Mouse (Mus musculus) C2C12 (cell line): ENCODE data around the gene Isg15.

Experiments used
- CTCF ChIP-seq: IDR thresholded peaks from one replicate; pipeline ENCODE4 v1.5.1; 2011; ENCODE audit not compliant: control insufficient read depth, insufficient read depth, insufficient read length
- MAX ChIP-seq: IDR thresholded peaks from one replicate; pipeline ENCODE4 v1.6.1; 2011; ENCODE audit warnings: mild to moderate bottlenecking, control low read depth

DNA sequence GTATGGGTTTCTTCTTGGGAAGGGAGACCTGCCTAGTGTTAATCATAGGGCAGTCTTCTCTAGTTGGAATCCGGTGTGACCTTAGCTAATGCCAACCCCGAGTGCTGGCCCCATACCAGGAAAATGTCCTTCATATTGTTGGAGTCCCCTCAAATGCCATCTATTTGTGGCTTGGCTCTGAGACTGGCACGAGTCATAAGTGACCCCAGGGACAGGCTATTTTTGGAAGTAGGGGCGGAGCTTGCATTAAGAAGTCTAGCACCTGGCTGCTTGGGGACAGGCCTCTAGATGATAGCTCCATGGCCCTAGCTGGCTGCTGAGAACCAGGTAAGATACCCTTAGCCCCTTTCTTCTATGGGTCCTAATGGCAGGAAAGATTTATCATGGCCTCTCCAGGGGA lies 15.0 kb upstream of the Isg15 start, which contains the start of gene Perm1:
- no peak for TF ChIP-seq CTCF
- TF ChIP-seq MAX: no peak
